Mouse (Mus musculus) liver, embryonic 14 days (tissue): ENCODE measurements around the gene 1700086D15Rik. TPM values are rescaled to one million over a fixed set of nuclear protein-coding genes. Genes with fewer than 3 reads are reported as not detected.

ENCODE experiments used
- polyA plus RNA-seq: library from polyadenylated mRNA; depleted of rRNA; stranded (reverse); fragments of >200 nt; gene quantifications from 2 replicates; pipeline ENCODE4 v1.2.3, GENCODE M21; 2012; rRNA removed

1700086D15Rik gene
- not detected in 2 replicates for polyA plus RNA-seq

GRCm38 (mm10) chr11:65159791-65160190 lies at the start of gene 1700086D15Rik:
Gene 1700086D15Rik, minus strand, starts transcription at chr11:65159891.

DNA sequence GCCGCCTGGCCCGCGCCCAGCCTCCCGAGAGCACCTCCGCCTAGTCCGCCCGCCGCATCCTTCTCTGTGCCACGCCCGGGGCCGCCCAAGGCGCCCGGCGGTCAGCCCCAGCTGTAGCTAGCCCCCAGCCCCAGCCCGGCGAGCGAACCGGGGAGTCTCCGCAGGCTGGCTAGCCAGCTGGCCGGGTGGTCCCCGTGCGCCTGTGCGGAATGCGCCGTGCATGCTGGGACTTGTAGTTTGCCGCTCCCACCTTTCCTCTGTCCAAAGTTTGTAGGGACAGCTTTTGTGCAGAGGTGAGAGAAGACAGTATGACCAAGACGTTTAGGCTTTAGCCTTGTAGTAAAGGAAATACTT lies 3.1 kb upstream of the 1700086D15Rik start, which contains the start of gene Arhgap44:
Gene Arhgap44, minus strand, starts transcription at position 195 of the 354 bp plus-strand sequence.

Other genes starting within 250 kb of the 1700086D15Rik start
- gene Elac2, start 180.9 kb downstream of the 1700086D15Rik start, polyA plus RNA-seq: 9.4 and 12.0 TPM in 2 replicates
- 0.32 and 0.45 TPM in 2 replicates for gene Arhgap44, start 3.1 kb upstream of the 1700086D15Rik start, polyA plus RNA-seq
- 0.02 and 0.03 TPM in 2 replicates for gene Myocd, start 110.1 kb upstream of the 1700086D15Rik start, polyA plus RNA-seq